Mouse (Mus musculus) C2C12 (cell line): ENCODE measurements around the gene Agpat1. TPM values are rescaled to one million over a fixed set of nuclear protein-coding genes. Genes with fewer than 3 reads are reported as not detected.
A peak's percentile ranks its signal among the peaks of the same experiment; 100 is the strongest.

Source experiments
- H3K27me3 ChIP-seq: one replicate; pipeline ENCODE4 v1.6.1; 2011; ENCODE audit not compliant: control insufficient read depth, insufficient read depth, insufficient read length
- H3K36me3 ChIP-seq: one replicate; pipeline ENCODE4 v1.6.1; 2011; ENCODE audit not compliant: control insufficient read depth, insufficient read depth
- H3K4me3 ChIP-seq: one replicate; pipeline ENCODE4 v1.5.1; 2011; ENCODE audit warnings: mild to moderate bottlenecking, control low read depth; ENCODE audit not compliant: poor library complexity, insufficient read depth, severe bottlenecking
- H3K79me2 ChIP-seq: one replicate; pipeline ENCODE4 v1.6.1; 2011; ENCODE audit not compliant: control insufficient read depth, insufficient read depth
- H3K79me3 ChIP-seq: one replicate; pipeline ENCODE4 v1.6.1; 2011; ENCODE audit warnings: low read depth, control low read depth
- H3ac ChIP-seq: one replicate; pipeline ENCODE3; 2011; ENCODE audit warnings: low read depth; ENCODE audit not compliant: control insufficient read depth, insufficient read length
- CEBPB ChIP-seq: IDR thresholded peaks from one replicate; pipeline ENCODE4 v1.6.1; 2011; ENCODE audit warnings: low read depth, mild to moderate bottlenecking, control low read depth, moderate library complexity
- CTCF ChIP-seq: IDR thresholded peaks from one replicate; pipeline ENCODE4 v1.5.1; 2011; ENCODE audit not compliant: control insufficient read depth, insufficient read depth, insufficient read length
- FOSL1 ChIP-seq: IDR thresholded peaks from one replicate; pipeline ENCODE4 v1.8.0; 2011; ENCODE audit warnings: mild to moderate bottlenecking, low read length; ENCODE audit not compliant: poor library complexity, insufficient read depth, severe bottlenecking
- MAX ChIP-seq: IDR thresholded peaks from one replicate; pipeline ENCODE4 v1.6.1; 2011; ENCODE audit warnings: mild to moderate bottlenecking, control low read depth
- MYOD1 ChIP-seq: IDR thresholded peaks from one replicate; pipeline ENCODE4 v1.6.1; 2011; ENCODE audit warnings: low read depth; ENCODE audit not compliant: control insufficient read depth, insufficient read length
- MYOG ChIP-seq: IDR thresholded peaks from one replicate; pipeline ENCODE4 v1.6.1; 2011; ENCODE audit not compliant: control insufficient read depth, insufficient read length; ENCODE audit errors: extremely low read depth
- USF1 ChIP-seq: IDR thresholded peaks from one replicate; pipeline ENCODE4 v1.6.1; 2011; ENCODE audit warnings: low read depth, mild to moderate bottlenecking, control low read depth, moderate library complexity
- polyA plus RNA-seq: library from polyadenylated mRNA; unstranded; fragments of >200 nt; fragmentation: generic; extraction: Trizol; gene quantifications from one replicate; pipeline ENCODE4 v1.2.1, GENCODE M21; 2012; ENCODE audit warnings: missing spikeins

Gene Agpat1
- polyA plus RNA-seq, 1 experiment, result 73.9 TPM

GRCm38 (mm10) chr17:34655160-34655559, 51.1 kb downstream of the Agpat1 start:
- peaks cover 7% of the 10 kb centered on the region for H3K36me3 ChIP-seq
- H3ac ChIP-seq, result peak overlapping the region; percentile 28
- peaks cover 17% of the 10 kb centered on the region for H3K27me3 ChIP-seq
- no peaks in the 10 kb centered on the region for H3K79me3 ChIP-seq
- no peak overlapping the region for H3K4me3 ChIP-seq
- no peak for TF ChIP-seq CEBPB
- TF ChIP-seq MYOG, result no peak
- TF ChIP-seq MAX, result no peak
- TF ChIP-seq FOSL1, result no peak
- no peak for TF ChIP-seq MYOD1
- no peaks in the 10 kb centered on the region for H3K79me2 ChIP-seq

GRCm38 (mm10) chr17:34655581-34655991, 51.5 kb downstream of the Agpat1 start:
- peaks cover 22% of the 10 kb centered on the region for H3K27me3 ChIP-seq
- H3ac ChIP-seq, result peak overlapping the region; percentile 28
- peaks cover 7% of the 10 kb centered on the region for H3K36me3 ChIP-seq
- no peaks in the 10 kb centered on the region for H3K79me2 ChIP-seq
- no peaks in the 10 kb centered on the region for H3K79me3 ChIP-seq
- no peak overlapping the region for H3K4me3 ChIP-seq
- TF ChIP-seq USF1, result peak; percentile 78
- no peak for TF ChIP-seq MYOG
- TF ChIP-seq MYOD1, result no peak
- no peak for TF ChIP-seq CTCF
- TF ChIP-seq CEBPB, result no peak
- TF ChIP-seq FOSL1, result no peak
- peak; percentile 15 for TF ChIP-seq MAX

- Histone ChIP-seq H3K79me3 (no peaks in the 10 kb centered on the region), H3ac (no peak overlapping the region), H3K27me3 (peaks cover 28% of the 10 kb centered on the region), H3K36me3 (peaks cover 7% of the 10 kb centered on the region), H3K79me2 (no peaks in the 10 kb centered on the region), H3K4me3 (no peak overlapping the region)
- TF ChIP-seq FOSL1 (no peak), CEBPB (no peak), MAX (no peak), USF1 (no peak), CTCF (no peak), MYOG (no peak), MYOD1 (no peak)
These were observed 52.6 kb downstream of the Agpat1 start for GRCm38 (mm10) chr17:34656666-34657065.

- peaks cover 7% of the 10 kb centered on the region for H3K36me3 ChIP-seq
- H3K79me2 ChIP-seq, result no peaks in the 10 kb centered on the region
- H3K79me3 ChIP-seq, result no peaks in the 10 kb centered on the region
- no peak overlapping the region for H3ac ChIP-seq
- peaks cover 28% of the 10 kb centered on the region for H3K27me3 ChIP-seq
- TF ChIP-seq MYOD1 (no peak), MAX (no peak), MYOG (no peak)
- H3K4me3 ChIP-seq, result no peak overlapping the region
These were observed 53.2 kb downstream of the Agpat1 start for GRCm38 (mm10) chr17:34657271-34657670.

GRCm38 (mm10) chr17:34658145-34658544, 54.1 kb downstream of the Agpat1 start:
- Histone ChIP-seq H3K79me3 (no peaks in the 10 kb centered on the region), H3K4me3 (no peak overlapping the region), H3K27me3 (peaks cover 33% of the 10 kb centered on the region), H3K79me2 (no peaks in the 10 kb centered on the region), H3K36me3 (peaks cover under 1% of the 10 kb centered on the region), H3ac (no peak overlapping the region)
- TF ChIP-seq CEBPB (no peak), FOSL1 (no peak), MYOD1 (no peak), CTCF (no peak)

GRCm38 (mm10) chr17:34658591-34658990, 54.5 kb downstream of the Agpat1 start:
- no peak for TF ChIP-seq USF1
- TF ChIP-seq MYOG, result no peak
- TF ChIP-seq FOSL1, result no peak

More at GRCm38 (mm10) chr17:34658591-34658990, 54.5 kb downstream of the Agpat1 start:
- Histone ChIP-seq H3K27me3 (peaks cover 37% of the 10 kb centered on the region), H3K79me2 (no peaks in the 10 kb centered on the region), H3K79me3 (no peaks in the 10 kb centered on the region), H3K36me3 (no peaks in the 10 kb centered on the region), H3K4me3 (no peak overlapping the region), H3ac (no peak overlapping the region)
